Mouse (Mus musculus): ENCODE results near the gene Cdk19.

The Cdk19 gene

GRCm38 (mm10) chr10:40435402-40435801, 96.0 kb downstream of the Cdk19 start:
- in situ Hi-C loops (cut with MboI, MseI), result no loop called here

- in situ Hi-C loops (cut with MboI, MseI), result no loop called here
These were observed 97.8 kb downstream of the Cdk19 start for GRCm38 (mm10) chr10:40437117-40437516.

GRCm38 (mm10) chr10:40440740-40441139, 101.4 kb downstream of the Cdk19 start:
- in situ Hi-C loops (cut with MboI, MseI), result no loop called here

GRCm38 (mm10) chr10:40442076-40442475, 102.7 kb downstream of the Cdk19 start:
- in situ Hi-C loops (cut with MboI, MseI), result no loop called here

- in situ Hi-C loops (cut with MboI, MseI), result no loop called here
These were observed 104.0 kb downstream of the Cdk19 start for GRCm38 (mm10) chr10:40443371-40443770.

GRCm38 (mm10) chr10:40443806-40444357, 104.5 kb downstream of the Cdk19 start:
- in situ Hi-C loops (cut with MboI, MseI), result no loop called here

GRCm38 (mm10) chr10:40444586-40444985, 105.2 kb downstream of the Cdk19 start:
- in situ Hi-C loops (cut with MboI, MseI), result no loop called here

- in situ Hi-C loops (cut with MboI, MseI), result no loop called here
These were observed 106.8 kb downstream of the Cdk19 start for GRCm38 (mm10) chr10:40446088-40446604.

- in situ Hi-C loops (cut with MboI, MseI), result no loop called here
These were observed 107.3 kb downstream of the Cdk19 start for GRCm38 (mm10) chr10:40446630-40447029.

GRCm38 (mm10) chr10:40447295-40447694, 107.9 kb downstream of the Cdk19 start:
- in situ Hi-C loops (cut with MboI, MseI), result no loop called here

GRCm38 (mm10) chr10:40447921-40448320, 108.6 kb downstream of the Cdk19 start:
- in situ Hi-C loops (cut with MboI, MseI), result no loop called here

GRCm38 (mm10) chr10:40448444-40448843, 109.1 kb downstream of the Cdk19 start:
- in situ Hi-C loops (cut with MboI, MseI), result no loop called here

- in situ Hi-C loops (cut with MboI, MseI), result no loop called here
These were observed 110.2 kb downstream of the Cdk19 start for GRCm38 (mm10) chr10:40449571-40449970.

GRCm38 (mm10) chr10:40450171-40450570, 110.8 kb downstream of the Cdk19 start:
- in situ Hi-C loops (cut with MboI, MseI), result no loop called here

GRCm38 (mm10) chr10:40457116-40457515, 117.8 kb downstream of the Cdk19 start:
- in situ Hi-C loops (cut with MboI, MseI), result no loop called here

- in situ Hi-C loops (cut with MboI, MseI), result no loop called here
These were observed 119.8 kb downstream of the Cdk19 start for GRCm38 (mm10) chr10:40459141-40459540.

- in situ Hi-C loops (cut with MboI, MseI), result no loop called here
These were observed 122.0 kb downstream of the Cdk19 start for GRCm38 (mm10) chr10:40461362-40461761.

GRCm38 (mm10) chr10:40462257-40462656, 122.9 kb downstream of the Cdk19 start:
- in situ Hi-C loops (cut with MboI, MseI), result no loop called here

- in situ Hi-C loops (cut with MboI, MseI), result no loop called here
These were observed 128.0 kb downstream of the Cdk19 start for GRCm38 (mm10) chr10:40467174-40467911.

- in situ Hi-C loops (cut with MboI, MseI), result no loop called here
These were observed 128.5 kb downstream of the Cdk19 start for GRCm38 (mm10) chr10:40467912-40468254.

- in situ Hi-C loops (cut with MboI, MseI), result no loop called here
These were observed 129.8 kb downstream of the Cdk19 start for GRCm38 (mm10) chr10:40469145-40469544.

- in situ Hi-C loops (cut with MboI, MseI), result no loop called here
These were observed 137.3 kb downstream of the Cdk19 start for GRCm38 (mm10) chr10:40476535-40477285.

Measured in T-helper 1 cell (primary cell).